Mouse (Mus musculus) midbrain, embryonic 11.5 days (tissue): ENCODE measurements around the gene Clpb. TPM values are rescaled to one million over a fixed set of nuclear protein-coding genes. Genes with fewer than 3 reads are reported as not detected.

Source experiments
- ATAC-seq: fragments of 200-750 bp; cut with Nextera tagmentation; 2 replicates; pipeline ENCODE4 v1.8.0; 2017; ENCODE audit warnings: moderate TSS enrichment, moderate library complexity; ENCODE audit not compliant: low FRiP score
- DNase-seq: peaks from one replicate; pipeline ENCODE4 v3.0.0; 2015; ENCODE audit warnings: low spot score; ENCODE audit errors: missing footprints
- H3K27ac ChIP-seq: fragments of 300-500 bp; sonication (generic); 2 replicates; pipeline ENCODE4 v1.5.1; 2014; ENCODE audit warnings: low read depth, low read length
- H3K27me3 ChIP-seq: fragments of 300-500 bp; sonication (generic); 2 replicates; pipeline ENCODE4 v1.6.1; 2014; ENCODE audit warnings: mild to moderate bottlenecking, low read length, moderate library complexity, mixed read lengths; ENCODE audit not compliant: control insufficient read depth, insufficient read depth
- H3K36me3 ChIP-seq: fragments of 300-500 bp; sonication (generic); 2 replicates; pipeline ENCODE4 v1.6.1; 2014; ENCODE audit warnings: mild to moderate bottlenecking, low read length, moderate library complexity, mixed read lengths; ENCODE audit not compliant: control insufficient read depth, insufficient read depth
- H3K4me1 ChIP-seq: fragments of 300-500 bp; sonication (generic); 2 replicates; pipeline ENCODE4 v1.6.1; 2014; ENCODE audit warnings: low read length; ENCODE audit not compliant: control insufficient read depth, insufficient read depth
- H3K4me2 ChIP-seq: fragments of 300-500 bp; sonication (generic); 2 replicates; pipeline ENCODE4 v1.6.1; 2014; ENCODE audit warnings: mild to moderate bottlenecking, moderate library complexity
- H3K4me3 ChIP-seq: fragments of 300-500 bp; sonication (generic); 2 replicates; pipeline ENCODE4 v1.5.1; 2014; ENCODE audit warnings: low read depth, low read length
- H3K9ac ChIP-seq: fragments of 300-500 bp; sonication (generic); 2 replicates; pipeline ENCODE4 v1.6.1; 2014; ENCODE audit warnings: low read length
- H3K9me3 ChIP-seq: fragments of 300-500 bp; sonication (generic); 2 replicates; pipeline ENCODE4 v1.6.1; 2016; ENCODE audit warnings: low read length; ENCODE audit not compliant: control insufficient read depth
- WGBS: fragments of 180-500 bp; shearing (Covaris S2); extraction: QIAGEN DNeasy Blood & Tissue Kit; methylation state at CpG from one replicate; pipeline ENCODE4 v1.1.7; 2014; 5-methylcytosine and 5-hydroxymethylcytosine counted together
- polyA plus RNA-seq: library from polyadenylated mRNA; unstranded; fragments of >200 nt; fragmentation: Nextera tagmentation; extraction: Ambion mirVana; gene quantifications from 2 replicates; pipeline ENCODE4 v1.2.1, GENCODE M21; 2014

The Clpb gene
- polyA plus RNA-seq, 1 experiment from 2014 or later, result 38.8 TPM

- 45% methylated on average over 2 of the region's 2 CpGs for WGBS
- no peaks in the 10 kb centered on the region for H3K27me3 ChIP-seq
- no peak overlapping the region for H3K27ac ChIP-seq
- ATAC-seq (no peak), DNase-seq (no peak)
- no peak overlapping the region for H3K4me3 ChIP-seq
- H3K4me2 ChIP-seq, result no peak overlapping the region
- H3K9ac ChIP-seq, result no peak overlapping the region
- no peaks in the 10 kb centered on the region for H3K36me3 ChIP-seq
- no peaks in the 10 kb centered on the region for H3K4me1 ChIP-seq
- H3K9me3 ChIP-seq, result no peaks in the 10 kb centered on the region
Measured at GRCm38 (mm10) chr7:101628481-101628880, 35.0 kb upstream of the Clpb start.

GRCm38 (mm10) chr7:101633629-101634177, 29.7 kb upstream of the Clpb start:
- no peak for DNase-seq
- no peaks in the 10 kb centered on the region for H3K4me1 ChIP-seq
- no peak overlapping the region for H3K9ac ChIP-seq
- ATAC-seq, result no peak
- no peak overlapping the region for H3K4me3 ChIP-seq
- H3K9me3 ChIP-seq, result no peaks in the 10 kb centered on the region
- H3K36me3 ChIP-seq, result no peaks in the 10 kb centered on the region
- no peaks in the 10 kb centered on the region for H3K27me3 ChIP-seq
- H3K27ac ChIP-seq, result no peak overlapping the region
- no peak overlapping the region for H3K4me2 ChIP-seq
- WGBS, result 82% methylated on average over 8 of the region's 8 CpGs

GRCm38 (mm10) chr7:101634513-101634912, 28.9 kb upstream of the Clpb start:
- no peak overlapping the region for H3K9ac ChIP-seq
- ATAC-seq, result no peak
- H3K27me3 ChIP-seq, result no peaks in the 10 kb centered on the region
- no peak overlapping the region for H3K27ac ChIP-seq
- no peaks in the 10 kb centered on the region for H3K4me1 ChIP-seq
- no peak for DNase-seq
- no peaks in the 10 kb centered on the region for H3K36me3 ChIP-seq
- H3K4me2 ChIP-seq, result no peak overlapping the region
- 86% methylated on average over 4 of the region's 4 CpGs for WGBS
- no peaks in the 10 kb centered on the region for H3K9me3 ChIP-seq
- H3K4me3 ChIP-seq, result no peak overlapping the region

- no peaks in the 10 kb centered on the region for H3K9me3 ChIP-seq
- H3K9ac ChIP-seq, result no peak overlapping the region
- ATAC-seq, result no peak
- no peaks in the 10 kb centered on the region for H3K36me3 ChIP-seq
- no peaks in the 10 kb centered on the region for H3K4me1 ChIP-seq
- H3K27me3 ChIP-seq, result no peaks in the 10 kb centered on the region
- H3K4me2 ChIP-seq, result no peak overlapping the region
- no peak for DNase-seq
- WGBS, result 78% methylated on average over 2 of the region's 2 CpGs
- no peak overlapping the region for H3K27ac ChIP-seq
- H3K4me3 ChIP-seq, result no peak overlapping the region
Measured at GRCm38 (mm10) chr7:101636056-101636455, 27.4 kb upstream of the Clpb start.

- H3K4me1 ChIP-seq, result no peaks in the 10 kb centered on the region
- no peak overlapping the region for H3K4me3 ChIP-seq
- H3K4me2 ChIP-seq, result no peak overlapping the region
- H3K9ac ChIP-seq, result no peak overlapping the region
- no peaks in the 10 kb centered on the region for H3K9me3 ChIP-seq
- ATAC-seq, result no peak
- no peak for DNase-seq
- no peak overlapping the region for H3K27ac ChIP-seq
- 84% methylated on average over 3 of the region's 3 CpGs for WGBS
- H3K27me3 ChIP-seq, result no peaks in the 10 kb centered on the region
- H3K36me3 ChIP-seq, result no peaks in the 10 kb centered on the region
Measured at GRCm38 (mm10) chr7:101643879-101644278, 19.6 kb upstream of the Clpb start.

GRCm38 (mm10) chr7:101649729-101650128, 13.7 kb upstream of the Clpb start:
- 82% methylated on average over 9 of the region's 9 CpGs for WGBS

GRCm38 (mm10) chr7:101650565-101650964, 12.9 kb upstream of the Clpb start:
- Histone ChIP-seq H3K27ac (no peak overlapping the region), H3K4me3 (no peak overlapping the region), H3K36me3 (no peaks in the 10 kb centered on the region), H3K27me3 (no peaks in the 10 kb centered on the region), H3K9me3 (no peaks in the 10 kb centered on the region), H3K4me2 (no peak overlapping the region), H3K9ac (no peak overlapping the region), H3K4me1 (no peaks in the 10 kb centered on the region)
- WGBS, result 35% methylated on average over 3 of the region's 3 CpGs
- DNase-seq (no peak), ATAC-seq (no peak)

More at GRCm38 (mm10) chr7:101649729-101650128, 13.7 kb upstream of the Clpb start:
- H3K4me1 ChIP-seq, result no peaks in the 10 kb centered on the region
- no peaks in the 10 kb centered on the region for H3K36me3 ChIP-seq
- H3K4me3 ChIP-seq, result no peak overlapping the region
- no peaks in the 10 kb centered on the region for H3K27me3 ChIP-seq
- no peaks in the 10 kb centered on the region for H3K9me3 ChIP-seq
- no peak overlapping the region for H3K9ac ChIP-seq
- H3K27ac ChIP-seq, result no peak overlapping the region
- DNase-seq (no peak), ATAC-seq (no peak)
- no peak overlapping the region for H3K4me2 ChIP-seq

- H3K4me3 ChIP-seq, result no peak overlapping the region
- H3K4me1 ChIP-seq, result no peaks in the 10 kb centered on the region
- H3K27ac ChIP-seq, result no peak overlapping the region
- H3K9ac ChIP-seq, result no peak overlapping the region
- 57% methylated on average over 10 of the region's 10 CpGs for WGBS
- peak; percentile 54; the same call in 1 of the 2 replicates for ATAC-seq
- H3K27me3 ChIP-seq, result no peaks in the 10 kb centered on the region
- no peak overlapping the region for H3K4me2 ChIP-seq
- H3K9me3 ChIP-seq, result no peaks in the 10 kb centered on the region
- peak; percentile 89 for DNase-seq
- H3K36me3 ChIP-seq, result no peaks in the 10 kb centered on the region
Measured at GRCm38 (mm10) chr7:101653681-101654209, 9.7 kb upstream of the Clpb start.

GRCm38 (mm10) chr7:101654936-101655335, 8.5 kb upstream of the Clpb start:
- no peak overlapping the region for H3K4me2 ChIP-seq
- DNase-seq (no peak), ATAC-seq (no peak)
- H3K9ac ChIP-seq, result no peak overlapping the region
- H3K27me3 ChIP-seq, result no peaks in the 10 kb centered on the region
- no peak overlapping the region for H3K4me3 ChIP-seq
- H3K36me3 ChIP-seq, result no peaks in the 10 kb centered on the region
- H3K4me1 ChIP-seq, result no peaks in the 10 kb centered on the region
- no peaks in the 10 kb centered on the region for H3K9me3 ChIP-seq
- 71% methylated on average over 4 of the region's 4 CpGs for WGBS
- no peak overlapping the region for H3K27ac ChIP-seq
